Mouse (Mus musculus) layer of hippocampus, postnatal 10 days (tissue): ENCODE data around the gene Adrb1. TPM values are rescaled to one million over a fixed set of nuclear protein-coding genes. Genes with fewer than 3 reads are reported as not detected.

Source experiments
- DNase-seq, 2 experiments: peaks; one replicate each; pipeline ENCODE4 v3.0.0; 2021; ENCODE audit warnings: low spot score in 2 of 2
- long read RNA-seq: library from polyadenylated mRNA; stranded (forward); transcript quantifications from one replicate; pipeline ENCODE4 v2.0.0, GENCODE M21; 2023
- total RNA-seq, 2 experiments: library from RNA; stranded (reverse); gene quantifications; 2 replicates each; pipeline ENCODE4 v1.2.3; 2021

Adrb1 gene
- 10 to 100 TPM; 12.1 to 12.8 TPM for total RNA-seq
- long read RNA-seq, transcript Adrb1-201 (1 exons, 2,952 nt): major isoform, 8 of 8 reads
- long read RNA-seq, partial matches to known transcripts: 0 of 8 reads
- long read RNA-seq, other reads (novel, unspliced or antisense): 0 of 8 reads

DNA sequence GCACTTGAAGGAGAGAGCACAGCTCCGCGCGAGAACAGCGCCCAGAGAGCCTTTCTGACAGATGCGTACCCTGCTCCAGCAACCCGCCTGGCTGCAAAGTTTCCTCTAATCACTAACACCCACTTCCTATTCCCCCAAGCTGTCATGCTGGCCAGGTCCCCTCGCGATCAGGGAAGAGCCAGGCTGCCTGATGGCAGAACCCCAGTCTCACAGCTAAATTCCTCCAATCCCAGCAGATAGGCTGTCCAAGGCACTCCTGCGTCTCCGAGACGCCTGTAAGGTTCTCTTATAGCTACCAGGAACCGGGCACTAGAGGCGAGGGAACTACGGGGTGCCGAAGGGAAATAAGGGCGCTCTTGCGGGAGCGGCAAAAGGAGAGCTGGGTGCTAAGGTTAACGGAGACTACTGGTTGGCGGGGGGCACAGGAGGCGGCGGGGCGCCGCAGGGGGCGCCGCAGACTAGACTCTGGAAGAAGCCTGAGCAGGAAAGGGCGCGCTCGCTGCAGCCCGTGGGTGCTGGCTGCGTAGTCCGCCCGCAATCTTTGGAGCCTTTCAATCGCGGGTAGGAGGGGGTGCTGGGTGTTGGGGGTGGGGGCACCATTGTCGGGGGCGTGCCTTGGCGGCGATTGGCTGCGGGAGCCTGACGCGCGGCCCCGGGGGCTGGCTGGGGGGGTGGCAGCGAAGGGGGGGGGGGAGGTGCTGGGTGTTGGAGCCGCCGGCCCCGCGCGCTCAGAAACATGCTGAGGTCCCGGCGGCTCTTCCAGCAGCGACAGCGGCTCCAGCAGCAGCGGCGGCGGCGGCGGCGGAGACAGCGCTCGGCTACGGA, at the start of gene Adrb1:
Gene Adrb1, plus strand, starts transcription at position 813 of the 825 bp plus-strand sequence.
- peak; percentile 77 to 85 for DNase-seq

DNA sequence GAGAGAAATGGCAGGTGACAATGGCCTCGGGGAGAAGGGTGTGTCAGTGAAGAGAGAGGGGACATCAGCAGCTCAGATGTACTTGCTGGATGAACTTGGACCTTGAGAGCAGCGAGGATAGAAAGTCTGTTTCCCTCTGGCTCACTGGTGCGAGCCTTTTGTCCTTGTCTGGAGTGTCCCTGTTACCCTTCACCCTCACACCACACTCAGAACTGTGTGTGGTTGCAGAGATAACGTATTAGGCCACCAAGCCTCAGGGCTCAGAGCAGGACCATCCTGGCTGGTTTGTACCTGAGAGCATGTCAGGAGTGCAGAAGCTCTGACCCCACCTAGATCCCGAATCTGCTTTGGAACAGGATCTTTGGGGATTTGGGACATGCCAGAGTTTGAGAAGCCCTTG, 46.3 kb upstream of the Adrb1 start:
- DNase-seq: no peak

DNA sequence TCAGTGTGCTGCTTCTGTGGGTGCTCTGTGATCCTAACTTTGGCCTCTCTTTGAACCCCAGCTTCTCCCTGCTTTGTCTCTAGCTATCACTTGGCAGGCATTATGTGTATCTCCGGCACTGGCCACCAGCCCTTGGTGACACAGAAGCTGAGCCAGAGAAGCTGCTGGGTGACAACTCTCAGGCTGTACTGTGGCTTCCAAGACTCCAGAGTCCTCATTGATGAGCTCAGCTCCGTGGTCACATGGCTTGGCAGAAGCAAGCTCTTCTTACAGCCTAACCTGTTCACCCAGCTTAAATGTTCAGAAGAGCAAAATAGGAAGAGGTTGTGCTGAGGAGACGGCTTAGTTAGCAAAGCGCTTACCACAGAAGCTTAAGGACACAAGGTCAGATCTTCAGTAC, 45.5 kb upstream of the Adrb1 start:
- no peak for DNase-seq

DNA sequence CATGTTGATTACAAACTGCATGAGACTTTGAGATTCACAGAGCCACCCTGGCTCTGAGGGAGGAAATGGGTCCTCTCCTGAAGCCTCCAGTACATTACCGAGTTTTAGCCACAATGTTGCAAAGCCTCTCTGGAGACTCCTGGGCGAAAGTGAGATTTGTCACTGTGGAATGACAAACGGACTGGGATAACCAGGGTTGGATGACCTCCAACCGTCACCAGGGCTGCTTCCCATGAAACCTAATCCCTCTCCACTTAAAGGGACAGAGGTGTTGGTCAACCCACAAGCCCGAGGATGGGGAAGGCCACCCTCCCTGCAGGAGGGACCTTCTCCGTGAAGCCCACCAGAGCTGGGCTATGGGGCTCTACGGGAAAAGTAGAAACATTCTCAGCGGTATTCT, 44.4 kb upstream of the Adrb1 start:
- no peak for DNase-seq

DNA sequence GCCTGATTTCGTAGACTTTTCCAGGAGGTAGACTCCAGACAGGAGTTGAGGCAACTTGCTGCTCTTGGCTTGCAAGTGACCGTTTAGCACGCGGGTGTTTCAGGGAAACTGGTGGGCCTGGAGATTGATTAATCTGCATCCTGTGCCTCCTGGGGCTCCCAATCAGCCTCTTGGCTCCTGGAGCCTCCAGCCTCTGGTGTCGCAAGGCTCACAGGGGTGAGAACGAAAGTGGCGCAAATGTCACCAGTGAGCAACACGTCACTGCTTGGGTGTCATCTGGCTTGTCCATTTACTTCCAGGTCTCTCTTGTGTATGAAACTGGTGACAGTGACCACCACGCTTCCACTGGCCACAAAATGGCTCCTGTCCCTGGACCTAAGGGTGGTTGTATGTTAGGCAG, 43.5 kb upstream of the Adrb1 start:
- no peak for DNase-seq

DNA sequence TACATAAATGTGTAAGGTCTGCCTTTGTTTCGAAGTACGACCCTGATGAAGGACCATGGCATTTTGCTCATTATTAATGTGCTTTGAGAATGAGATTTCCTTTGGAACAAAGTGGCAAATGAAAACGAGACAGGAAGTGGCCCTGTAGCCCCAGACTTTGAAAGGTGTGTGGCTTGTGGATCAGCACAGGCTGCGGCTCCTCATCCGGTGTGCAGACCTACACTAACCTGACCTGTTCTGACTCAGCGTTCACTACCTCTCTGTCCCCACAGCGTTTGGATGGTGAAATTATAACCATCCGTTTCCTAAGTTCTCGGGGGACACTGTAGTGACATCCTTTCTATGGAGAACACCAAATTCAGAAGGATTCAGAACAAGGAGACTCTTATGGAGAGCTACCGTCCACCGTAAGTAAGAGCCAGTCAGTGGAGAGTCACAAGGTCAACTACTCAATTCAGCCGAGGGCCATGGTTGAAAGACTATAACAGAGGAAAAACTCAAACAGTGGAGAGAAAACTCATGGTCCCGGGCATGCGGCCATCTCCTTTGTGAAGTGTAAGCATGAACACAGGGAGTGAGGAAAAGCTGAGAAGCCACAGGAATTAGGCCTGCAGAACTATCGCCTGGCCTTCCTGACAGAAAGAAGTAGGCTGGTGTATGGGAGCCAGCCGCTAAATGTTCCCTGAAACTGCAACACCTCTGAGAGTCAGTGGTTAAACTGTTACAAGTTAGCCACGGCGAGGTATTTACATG, 42.6 kb upstream of the Adrb1 start:
- no peak for DNase-seq

DNA sequence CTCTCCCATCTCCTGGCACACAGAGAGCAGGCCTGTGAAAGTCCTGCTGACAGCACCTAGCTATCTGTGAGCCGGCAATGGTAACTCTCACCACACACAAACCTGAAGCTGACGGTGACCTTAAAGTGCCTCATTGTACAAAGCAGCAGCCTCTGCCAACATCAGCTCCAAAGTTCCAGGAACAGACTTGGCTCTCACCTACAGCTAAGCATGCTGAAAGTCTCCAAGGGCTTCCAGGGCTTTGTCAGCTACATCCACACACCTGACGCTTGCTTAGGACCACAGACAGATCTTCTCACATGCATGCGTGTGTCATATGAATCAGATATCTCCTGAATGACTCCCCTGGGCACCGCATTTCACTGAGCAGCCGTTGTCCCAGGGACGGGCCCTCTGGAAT, 42.0 kb upstream of the Adrb1 start:
- no peak for DNase-seq

DNA sequence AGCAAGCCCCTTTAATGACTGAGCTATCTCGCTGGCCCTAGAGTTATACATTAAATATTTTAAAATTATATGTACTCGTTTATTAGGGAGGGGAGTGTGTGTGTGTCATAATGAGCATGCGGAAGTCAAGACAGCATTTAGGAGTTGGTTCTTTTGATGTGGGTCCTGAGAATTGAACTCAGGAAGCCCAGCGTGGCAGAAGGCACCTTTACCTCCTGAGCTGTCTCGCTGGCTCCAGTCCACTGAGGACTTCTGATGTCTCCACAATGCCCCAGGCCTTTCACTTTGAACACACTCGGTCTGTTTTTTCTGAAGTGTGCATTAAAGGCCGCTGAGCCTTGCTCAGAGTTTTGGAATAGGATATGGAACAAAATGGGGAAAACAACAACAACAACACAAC, 39.7 kb upstream of the Adrb1 start:
- no peak for DNase-seq

DNA sequence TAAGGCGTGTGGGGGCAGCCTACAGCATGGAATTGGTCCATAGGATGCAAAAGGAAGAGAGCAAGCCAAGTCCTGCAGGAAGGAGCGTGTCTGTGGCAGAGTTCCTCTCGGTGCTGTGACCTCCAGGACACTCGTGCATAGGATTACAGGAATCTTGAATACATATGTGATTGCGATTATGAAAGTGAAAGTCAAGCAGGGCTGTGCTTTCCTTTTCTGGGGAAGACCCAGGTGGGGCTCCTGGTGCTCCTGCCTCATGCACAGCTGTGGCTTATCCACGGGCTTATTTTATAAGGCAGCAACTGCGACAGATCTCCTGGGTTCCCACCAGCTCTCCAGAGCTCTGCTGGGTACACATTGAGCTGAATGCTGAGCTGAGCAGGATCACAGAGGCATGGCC, 39.2 kb upstream of the Adrb1 start:
- DNase-seq: no peak

DNA sequence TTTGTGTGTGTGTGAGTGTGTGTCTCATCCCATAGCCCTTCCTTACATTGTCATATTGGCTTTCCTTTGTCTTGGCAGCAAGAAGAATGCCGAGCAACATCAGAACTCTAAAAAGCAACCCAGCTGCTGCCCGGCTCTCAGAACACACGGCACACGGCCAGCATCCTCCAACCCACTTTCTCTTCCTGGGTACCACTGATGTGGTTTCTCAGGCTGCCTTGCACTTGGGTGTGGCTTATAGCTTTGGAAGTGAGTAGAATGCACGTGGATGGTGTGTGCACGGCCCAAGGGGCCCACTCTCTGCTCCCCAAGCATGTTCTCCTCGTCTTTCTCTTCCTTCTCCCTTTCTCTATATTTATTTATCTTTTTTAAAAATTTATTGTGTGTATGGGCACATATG, 36.5 kb upstream of the Adrb1 start:
- no peak for DNase-seq

DNA sequence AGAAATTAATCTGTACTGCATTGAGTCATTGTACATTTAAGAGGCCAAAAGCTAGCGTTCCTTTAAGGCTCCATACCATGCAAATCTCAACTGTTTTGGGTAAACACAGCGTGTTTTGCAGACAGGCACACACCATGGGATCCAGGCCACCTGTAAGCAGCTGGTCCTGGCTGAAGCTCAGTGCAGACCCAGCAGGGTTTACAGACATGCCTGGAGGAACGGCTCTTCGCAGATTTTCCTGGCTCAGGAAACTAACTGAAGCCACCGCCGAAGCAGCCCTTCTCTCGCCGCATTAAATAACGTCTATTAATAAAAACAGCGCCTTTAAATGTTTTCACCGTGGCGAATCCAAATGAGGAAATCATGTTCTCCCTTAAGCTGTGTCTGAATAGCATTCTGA, 35.8 kb upstream of the Adrb1 start:
- DNase-seq: no peak

DNA sequence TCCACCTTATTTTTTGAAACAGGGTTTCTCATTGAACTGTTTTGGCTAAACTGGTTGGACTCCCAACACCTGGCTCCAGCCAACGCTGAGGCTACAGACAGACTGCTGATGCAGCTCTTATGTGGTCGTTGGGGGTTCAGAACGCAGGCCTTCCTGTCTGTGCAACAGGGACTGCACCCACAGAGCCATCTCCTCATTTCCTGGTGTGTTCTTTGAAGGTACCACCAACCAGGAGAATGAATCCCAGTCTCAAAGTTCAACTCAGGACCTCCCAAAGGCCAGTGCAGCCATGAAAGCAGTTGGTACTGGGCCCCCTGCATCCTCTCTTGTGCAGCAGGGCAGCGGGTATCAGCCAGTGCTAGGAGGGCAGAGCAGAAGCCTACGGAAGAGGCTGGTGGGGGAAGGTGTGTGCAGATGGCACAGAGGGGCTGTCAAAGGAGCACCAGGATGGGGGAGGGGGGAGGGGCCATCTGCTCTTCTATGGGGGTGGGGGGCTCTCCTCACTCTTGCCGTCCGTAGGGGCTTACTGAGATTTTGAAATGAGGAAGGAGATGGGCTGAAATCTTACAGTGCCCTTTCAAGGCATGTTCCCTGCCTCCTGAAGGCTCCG, 34.9 kb upstream of the Adrb1 start:
- DNase-seq: no peak

DNA sequence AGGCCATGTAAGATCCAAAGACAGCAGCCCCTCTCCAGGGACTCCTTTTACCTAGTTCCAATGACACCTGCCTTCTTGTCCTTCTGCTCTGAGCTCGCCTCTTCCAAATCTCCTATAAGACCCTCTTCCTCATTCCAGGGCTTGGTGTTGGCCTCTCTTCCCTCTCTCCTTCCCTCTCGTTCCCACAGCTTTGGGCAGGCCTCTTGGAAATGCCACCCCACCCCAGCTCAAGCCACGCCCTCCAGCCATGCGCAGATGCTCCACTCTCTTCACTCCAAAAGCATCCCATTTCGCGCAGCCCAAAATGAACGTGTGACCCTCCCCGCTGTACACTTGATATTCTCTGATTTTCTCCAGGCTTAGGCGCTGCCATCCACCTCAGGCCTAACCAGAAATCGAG, 34.3 kb upstream of the Adrb1 start:
- no peak for DNase-seq

DNA sequence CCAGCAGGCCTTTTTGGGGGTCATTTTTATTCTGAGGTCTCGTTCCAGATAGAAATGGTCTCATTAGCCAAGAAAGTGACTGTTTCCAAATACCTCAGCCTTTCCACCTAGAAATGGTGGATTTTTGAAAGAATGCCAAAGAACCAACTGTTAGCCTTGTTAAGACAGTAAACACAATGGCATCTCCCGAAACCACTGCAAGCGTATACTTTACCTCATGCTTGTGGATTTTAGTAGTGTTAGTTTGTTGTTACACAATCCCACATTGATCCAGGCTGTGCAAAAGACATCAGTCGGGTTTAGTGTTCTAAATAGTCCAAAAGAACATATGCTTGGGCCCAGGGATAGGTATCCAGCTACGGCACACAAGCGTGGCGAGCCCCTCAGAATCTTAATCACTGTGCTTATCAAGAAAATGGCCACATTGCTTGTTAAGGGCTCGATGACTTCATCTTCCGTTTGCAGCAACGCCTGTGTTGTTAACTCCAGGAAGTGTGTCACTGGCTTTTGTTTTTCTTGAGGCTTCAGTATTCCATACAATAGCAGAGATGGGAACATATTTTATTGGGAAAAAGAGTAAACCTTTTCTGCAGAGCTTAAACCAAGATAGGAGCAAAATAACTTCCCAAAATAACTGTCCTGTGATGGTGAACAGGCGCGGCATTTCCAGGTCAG, 33.2 kb upstream of the Adrb1 start:
- no peak for DNase-seq

DNA sequence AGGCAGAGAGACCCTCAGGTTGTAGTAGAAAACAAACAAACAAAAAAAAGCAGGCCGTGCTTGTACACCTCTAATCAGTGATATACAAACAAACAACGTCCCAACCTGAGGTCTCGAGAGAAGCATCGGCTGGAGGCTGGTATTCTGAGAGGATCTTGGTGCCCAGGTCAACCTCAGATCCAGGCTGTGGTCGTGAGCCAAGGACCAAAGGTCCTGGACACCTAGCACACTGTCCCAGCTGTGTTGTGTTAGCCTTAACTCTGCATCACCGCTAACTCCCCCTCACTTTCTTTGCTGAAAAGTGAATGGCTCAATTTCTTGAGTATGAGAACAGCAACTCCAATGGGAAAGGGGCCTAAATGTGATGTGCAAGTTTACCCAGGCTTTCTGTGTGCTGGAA, 32.5 kb upstream of the Adrb1 start:
- DNase-seq: no peak

DNA sequence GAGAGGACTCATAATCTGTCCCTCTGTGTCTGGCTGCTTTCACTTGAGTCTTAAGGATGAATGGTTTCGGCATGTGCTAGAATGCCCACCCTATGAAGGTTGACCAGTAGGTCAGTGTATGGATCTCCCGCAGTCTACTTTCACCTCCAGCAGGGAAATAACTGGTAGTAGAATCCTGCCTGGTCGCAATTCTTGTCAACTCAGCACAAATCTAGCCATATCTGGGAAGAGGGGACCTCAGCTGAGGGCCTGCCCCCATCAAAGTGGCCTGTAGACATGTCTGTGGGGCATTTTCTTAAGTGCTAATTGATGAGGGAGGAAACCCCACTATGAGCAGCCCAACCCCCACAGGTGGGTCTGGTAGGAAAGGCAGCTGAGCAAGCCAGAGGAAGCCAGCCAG, 30.9 kb upstream of the Adrb1 start:
- no peak for DNase-seq

DNA sequence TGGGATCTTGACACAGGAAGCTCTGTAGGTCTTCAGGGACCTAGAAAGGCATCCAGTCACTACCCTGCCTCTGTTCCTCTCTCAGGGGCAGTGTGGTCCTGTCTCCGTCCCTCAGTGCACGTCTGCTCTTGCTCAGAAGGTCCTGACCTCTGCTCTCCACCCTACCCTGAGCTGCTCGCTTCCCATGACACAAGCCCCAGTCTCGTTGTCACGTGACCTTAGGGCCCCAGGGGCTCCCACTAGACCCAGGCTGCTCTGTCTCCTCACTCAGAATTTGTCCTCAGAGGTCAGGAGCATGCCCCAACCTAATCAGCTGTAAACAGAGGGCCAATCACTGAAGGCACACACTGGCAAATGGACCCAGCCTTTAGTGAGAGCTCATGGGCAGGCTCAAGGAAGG, 29.5 kb upstream of the Adrb1 start:
- DNase-seq: no peak

DNA sequence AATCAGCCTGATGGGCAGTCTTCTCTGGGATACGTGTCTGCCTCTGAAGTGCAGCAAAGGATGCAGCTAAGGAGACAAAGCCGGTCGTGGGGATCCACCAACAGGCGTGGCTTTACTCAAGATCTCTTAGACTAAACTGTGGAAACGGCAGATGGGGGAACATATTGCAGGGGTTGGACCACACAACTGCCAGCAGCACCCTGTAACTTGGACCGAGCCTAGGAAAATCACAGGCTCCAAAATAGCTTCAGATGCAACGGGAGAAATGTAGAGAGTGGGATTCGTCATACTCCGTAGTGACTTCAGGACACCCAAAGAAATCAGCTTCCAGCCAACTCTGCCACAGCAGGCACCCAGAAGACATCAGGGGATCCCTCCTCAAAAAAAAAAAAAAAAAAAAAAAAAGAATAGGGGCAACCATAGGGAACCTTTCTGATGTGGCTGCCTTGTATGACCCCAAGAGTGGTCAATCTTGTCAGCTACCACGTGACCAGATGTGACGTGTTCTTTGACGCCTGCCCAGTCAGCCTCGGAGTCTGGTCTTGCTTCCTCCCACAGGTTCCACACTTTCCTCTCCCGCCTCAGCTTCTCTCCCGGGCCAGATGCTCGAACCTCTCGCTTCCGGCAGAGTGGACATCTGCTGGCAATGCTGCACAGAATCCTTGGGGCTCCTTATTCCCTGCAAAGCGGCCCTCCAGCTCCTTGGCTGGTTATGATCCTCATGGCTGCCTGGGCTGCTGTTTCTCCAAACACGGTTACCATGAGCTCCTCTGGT, 24.4 kb upstream of the Adrb1 start:
- no peak for DNase-seq

DNA sequence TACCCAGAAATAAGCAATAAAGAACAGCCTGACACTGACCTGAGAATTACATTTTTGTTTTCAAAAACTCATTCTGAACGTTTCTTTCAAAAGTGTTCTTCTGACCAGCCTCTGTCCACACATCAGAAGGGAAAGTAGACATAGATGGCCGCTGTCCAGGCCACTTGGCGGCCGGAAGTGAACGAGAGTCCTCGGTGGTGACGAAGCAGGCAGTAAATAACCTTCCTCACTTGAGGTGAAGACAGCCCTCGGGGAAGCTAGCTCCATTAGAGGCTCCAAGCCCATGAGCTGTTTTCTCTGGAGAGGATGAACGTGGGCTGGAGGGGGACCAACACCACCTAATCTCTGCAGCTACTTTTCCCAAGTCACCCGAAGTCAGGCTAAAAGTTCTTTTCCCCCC, 21.2 kb upstream of the Adrb1 start:
- DNase-seq: no peak

DNA sequence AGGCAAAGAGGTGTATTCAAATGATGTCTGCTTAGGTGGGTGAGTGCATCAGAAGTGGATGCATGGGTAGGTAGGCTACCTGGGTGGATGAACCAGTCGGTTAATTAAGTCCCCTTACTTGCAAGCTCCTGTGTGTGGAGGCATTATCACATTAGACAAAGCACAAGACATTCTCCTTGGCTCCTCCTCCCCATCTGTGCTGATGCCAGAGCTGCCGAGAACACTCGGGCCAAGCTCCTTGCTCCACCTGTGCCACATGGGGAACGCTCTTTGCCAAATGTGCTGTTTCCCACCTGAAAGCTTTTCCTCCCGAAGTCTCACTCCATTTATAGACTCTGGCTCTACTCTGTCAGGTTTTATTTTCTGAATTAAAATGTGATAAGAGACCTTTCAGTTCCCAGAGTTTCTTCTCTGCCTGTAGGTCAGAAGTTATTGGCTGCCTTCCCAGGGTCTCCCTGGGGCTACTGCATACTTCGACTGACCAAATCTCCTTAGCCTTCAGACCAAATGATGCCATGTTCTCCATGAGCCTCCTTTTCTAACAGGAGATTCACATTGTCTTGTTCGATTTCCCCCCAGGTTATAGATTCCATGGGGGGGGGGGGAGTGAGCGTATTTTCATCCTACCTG, 20.5 kb upstream of the Adrb1 start:
- DNase-seq: no peak
